Mouse (Mus musculus) bone marrow macrophage, adult 2 months (primary cell): ENCODE measurements at regions not wholly inside any gene's neighbourhood (a gene's known extent, or its start where the extent isn't known, plus 50 kb on each side); places are given as distances from the start of the nearest gene placed in this dataset.

Source experiments
- CTCF ChIP-seq: IDR thresholded peaks from 2 replicates; pipeline ENCODE4 v1.5.1; 2012; ENCODE audit warnings: low read depth, mild to moderate bottlenecking, low read length, moderate library complexity
- POLR2A ChIP-seq: IDR thresholded peaks from 2 replicates; pipeline ENCODE4 v1.6.1; 2012; ENCODE audit warnings: mild to moderate bottlenecking, low read depth, low read length, borderline replicate concordance

DNA sequence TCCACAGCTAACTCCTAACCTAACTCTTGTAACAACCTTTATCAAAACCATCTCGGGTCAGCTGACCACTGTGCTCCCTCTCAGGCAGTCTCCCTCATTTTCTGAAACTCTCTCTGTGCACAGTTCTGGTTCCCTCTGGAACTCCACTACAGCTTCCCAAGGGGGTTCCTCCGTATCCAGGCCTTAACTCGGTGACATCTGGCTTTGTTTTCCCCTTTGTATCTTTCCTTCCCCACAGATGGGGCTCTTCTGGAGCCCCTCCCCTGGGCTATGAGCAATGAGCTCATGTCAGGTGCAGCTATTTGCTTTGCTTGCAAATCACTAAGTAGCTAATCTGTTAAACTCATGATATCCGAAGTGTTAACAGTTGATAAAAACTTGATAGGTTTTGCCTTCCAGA lies 535.6 kb downstream of the Slc4a3 start:
- TF ChIP-seq CTCF (no peak), POLR2A (no peak)
